9 mouse cellular contexts compared by ENCODE assay signal in the genomic region with DNA sequence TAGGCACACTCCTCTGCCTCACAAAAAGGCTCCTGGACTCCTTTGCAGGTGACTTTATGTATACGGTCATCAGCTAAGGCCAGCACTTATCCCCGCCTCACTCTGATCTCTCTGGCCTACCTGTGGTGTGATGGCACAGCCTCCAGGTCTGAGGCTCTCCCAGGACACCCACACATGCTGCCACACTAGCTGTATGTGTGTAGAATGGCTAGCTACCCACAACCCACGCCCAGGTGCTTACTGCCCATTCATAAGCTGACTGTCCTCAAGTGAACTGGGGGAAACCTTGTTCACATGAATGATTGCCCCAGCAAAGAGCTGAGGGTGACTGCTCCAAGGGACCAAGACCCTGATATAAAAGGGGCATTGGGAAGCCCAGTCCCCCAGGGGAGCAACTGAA. TPM values are rescaled to one million over a fixed set of nuclear protein-coding genes. Genes with fewer than 3 reads are reported as not detected.
A peak's percentile ranks its signal among the peaks of the same experiment; 100 is the strongest.
DNase-seq lines count a peak whose midpoint lies in the region; ATAC-seq lines count a peak whose summit lies in the region.
"Had no signal": no experiment of that assay in that cellular context is flagged by ENCODE, and none has a peak within 500 bp of the region (broad histone marks: within the 10 kb centered on the region; RNA-seq: fewer than 3 reads in every experiment).

No protein-coding gene starts in this region.

- H3K27ac ChIP-seq in forebrain, embryonic 13.5 days = no peak overlapping the region
- H3K27ac ChIP-seq in forebrain, embryonic 11.5 days (ENCODE audit: low read depth, low read length) = no peak overlapping the region
- no peak overlapping the region for H3K27ac ChIP-seq in hindbrain, embryonic 16.5 days (ENCODE audit: low read depth, low read length)
- H3K27ac ChIP-seq in hindbrain, embryonic 12.5 days = no peak overlapping the region
- peak overlapping the region; percentile 18; the same call in 1 of the 2 replicates for H3K27ac ChIP-seq in neural tube, embryonic 13.5 days (replicated peaks)
- H3K27ac ChIP-seq in stomach, embryonic 16.5 days (ENCODE audit: low read length) = peak overlapping the region; percentile 90; the same call in 1 of the 2 replicates
- H3K27ac ChIP-seq: forebrain, embryonic 12.5 days had no signal

- no peak for DNase-seq in forebrain, embryonic 11.5 days (ENCODE audit: low spot score)
- DNase-seq in neural tube, embryonic 10.5 days (ENCODE audit: extremely low spot score, low spot score) = no peak
- DNase-seq in thymus, postnatal 25 days = no peak

- H3K27me3 ChIP-seq in forebrain, embryonic 13.5 days = no peaks in the 10 kb centered on the region
- no peaks in the 10 kb centered on the region for H3K27me3 ChIP-seq in forebrain, embryonic 11.5 days (ENCODE audit: control insufficient read depth, insufficient read depth, low read length)
- no peaks in the 10 kb centered on the region for H3K27me3 ChIP-seq in hindbrain, embryonic 16.5 days (replicated peaks; ENCODE audit: control insufficient read depth, insufficient read depth, low read length)
- H3K27me3 ChIP-seq in hindbrain, embryonic 12.5 days = no peaks in the 10 kb centered on the region
- no peaks in the 10 kb centered on the region for H3K27me3 ChIP-seq in neural tube, embryonic 13.5 days
- no peaks in the 10 kb centered on the region for H3K27me3 ChIP-seq in stomach, embryonic 16.5 days (ENCODE audit: control insufficient read depth, insufficient read depth, low read length)
- H3K27me3 ChIP-seq: forebrain, embryonic 12.5 days had no signal

- 0 out of 2 replicates have a peak, but pooled peaks cover 3% of the 10 kb centered on the region for H3K36me3 ChIP-seq in forebrain, embryonic 13.5 days (ENCODE audit: poor library complexity, severe bottlenecking)
- no peaks in the 10 kb centered on the region for H3K36me3 ChIP-seq in forebrain, embryonic 11.5 days (ENCODE audit: control insufficient read depth, insufficient read depth, low read length)
- H3K36me3 ChIP-seq in hindbrain, embryonic 16.5 days (ENCODE audit: control insufficient read depth, insufficient read depth, low read length) = no peaks in the 10 kb centered on the region
- H3K36me3 ChIP-seq in hindbrain, embryonic 12.5 days = no peaks in the 10 kb centered on the region
- H3K36me3 ChIP-seq in neural tube, embryonic 13.5 days = peaks cover 4% of the 10 kb centered on the region; the same call in 1 of the 2 replicates
- H3K36me3 ChIP-seq in stomach, embryonic 16.5 days (ENCODE audit: control insufficient read depth, insufficient read depth, low read length) = no peaks in the 10 kb centered on the region
- H3K36me3 ChIP-seq: forebrain, embryonic 12.5 days had no signal

- H3K9me3 ChIP-seq in forebrain, embryonic 13.5 days (replicated peaks) = no peaks in the 10 kb centered on the region
- no peaks in the 10 kb centered on the region for H3K9me3 ChIP-seq in forebrain, embryonic 11.5 days (ENCODE audit: control insufficient read depth, low read length)
- no peaks in the 10 kb centered on the region for H3K9me3 ChIP-seq in hindbrain, embryonic 16.5 days (ENCODE audit: control insufficient read depth, low read length)
- no peaks in the 10 kb centered on the region for H3K9me3 ChIP-seq in hindbrain, embryonic 12.5 days (replicated peaks)
- H3K9me3 ChIP-seq in neural tube, embryonic 13.5 days = no peaks in the 10 kb centered on the region
- no peaks in the 10 kb centered on the region for H3K9me3 ChIP-seq in stomach, embryonic 16.5 days (replicated peaks; ENCODE audit: control insufficient read depth, low read length)
- H3K9me3 ChIP-seq: forebrain, embryonic 12.5 days had no signal

- peak overlapping the region; percentile 18; the same call in 1 of the 2 replicates for H3K9ac ChIP-seq in forebrain, embryonic 13.5 days
- H3K9ac ChIP-seq in forebrain, embryonic 11.5 days (ENCODE audit: low read length) = no peak overlapping the region
- peak overlapping the region; percentile 16; the same call in 1 of the 2 replicates for H3K9ac ChIP-seq in hindbrain, embryonic 16.5 days (ENCODE audit: low read depth, low read length)
- H3K9ac ChIP-seq in hindbrain, embryonic 12.5 days = no peak overlapping the region
- H3K9ac ChIP-seq in neural tube, embryonic 13.5 days = no peak overlapping the region
- peak overlapping the region; percentile 43; the same call in 1 of the 2 replicates for H3K9ac ChIP-seq in stomach, embryonic 16.5 days (ENCODE audit: low read length)

- peaks cover 19% of the 10 kb centered on the region for H3K4me1 ChIP-seq in forebrain, embryonic 13.5 days
- peaks cover 7% of the 10 kb centered on the region for H3K4me1 ChIP-seq in forebrain, embryonic 11.5 days (replicated peaks; ENCODE audit: control insufficient read depth, insufficient read depth, low read length)
- H3K4me1 ChIP-seq in hindbrain, embryonic 16.5 days (ENCODE audit: control insufficient read depth, insufficient read depth, low read depth, low read length) = peaks cover 7% of the 10 kb centered on the region
- peaks cover 16% of the 10 kb centered on the region for H3K4me1 ChIP-seq in hindbrain, embryonic 12.5 days
- H3K4me1 ChIP-seq in neural tube, embryonic 13.5 days (replicated peaks) = peaks cover 21% of the 10 kb centered on the region
- H3K4me1 ChIP-seq in stomach, embryonic 16.5 days (ENCODE audit: control insufficient read depth, insufficient read depth, low read length) = peaks cover 23% of the 10 kb centered on the region

- 88% methylated on average over 3 of the region's 3 CpGs for WGBS in forebrain, embryonic 13.5 days
- WGBS in forebrain, embryonic 11.5 days = 94% methylated on average over 3 of the region's 3 CpGs
- 88% methylated on average over 3 of the region's 3 CpGs for WGBS in hindbrain, embryonic 16.5 days
- WGBS in hindbrain, embryonic 12.5 days = 91% methylated on average over 3 of the region's 3 CpGs
- WGBS in neural tube, embryonic 13.5 days = 90% methylated on average over 3 of the region's 3 CpGs
- 87% methylated on average over 3 of the region's 3 CpGs for WGBS in stomach, embryonic 16.5 days

- ATAC-seq in forebrain, embryonic 13.5 days = no peak
- ATAC-seq in forebrain, embryonic 11.5 days (replicated peaks; ENCODE audit: low FRiP score) = no peak
- 0 out of 2 replicates have a peak, but pooled peaks have one; percentile 3 for ATAC-seq in hindbrain, embryonic 16.5 days
- no peak for ATAC-seq in hindbrain, embryonic 12.5 days (ENCODE audit: low FRiP score)
- no peak for ATAC-seq in neural tube, embryonic 13.5 days (ENCODE audit: low read depth)
- no peak for ATAC-seq in stomach, embryonic 16.5 days (ENCODE audit: insufficient read depth, low FRiP score)

- no peak overlapping the region for H3K4me2 ChIP-seq in forebrain, embryonic 13.5 days
- no peak overlapping the region for H3K4me2 ChIP-seq in forebrain, embryonic 11.5 days (ENCODE audit: low read depth, low read length, severe bottlenecking)
- no peak overlapping the region for H3K4me2 ChIP-seq in hindbrain, embryonic 16.5 days (ENCODE audit: low read length)
- no peak overlapping the region for H3K4me2 ChIP-seq in hindbrain, embryonic 12.5 days (replicated peaks)
- no peak overlapping the region for H3K4me2 ChIP-seq in neural tube, embryonic 13.5 days
- no peak overlapping the region for H3K4me2 ChIP-seq in stomach, embryonic 16.5 days (ENCODE audit: low read depth, low read length)
- H3K4me2 ChIP-seq: forebrain, embryonic 12.5 days had no signal

- H3K4me3 ChIP-seq in forebrain, embryonic 13.5 days = no peak overlapping the region
- H3K4me3 ChIP-seq in forebrain, embryonic 11.5 days (ENCODE audit: low read depth, low read length) = no peak overlapping the region
- no peak overlapping the region for H3K4me3 ChIP-seq in hindbrain, embryonic 16.5 days (ENCODE audit: low read length)
- H3K4me3 ChIP-seq in hindbrain, embryonic 12.5 days = no peak overlapping the region
- no peak overlapping the region for H3K4me3 ChIP-seq in neural tube, embryonic 13.5 days
- no peak overlapping the region for H3K4me3 ChIP-seq in stomach, embryonic 16.5 days (replicated peaks; ENCODE audit: low read length)
- H3K4me3 ChIP-seq: forebrain, embryonic 12.5 days had no signal

RNA-seq across cellular contexts. Expression of a gene that starts 7.4 kb away (rescaled TPM):
- polyA plus RNA-seq in forebrain, embryonic 13.5 days (2015; fragmentation: Nextera tagmentation; extraction: Ambion mirVana) = 26.1 TPM in 2 replicates
- polyA plus RNA-seq in forebrain, embryonic 11.5 days (2014; fragmentation: Nextera tagmentation; extraction: Ambion mirVana) = 26.5 and 29.5 TPM in 2 replicates
- 19.4 and 20.5 TPM in 2 replicates for polyA plus RNA-seq in hindbrain, embryonic 16.5 days (2015; fragmentation: Nextera tagmentation; extraction: Ambion mirVana)
- polyA plus RNA-seq in hindbrain, embryonic 12.5 days (2016; fragmentation: Nextera tagmentation; extraction: Ambion mirVana) = 20.0 and 24.6 TPM in 2 replicates
- polyA plus RNA-seq in neural tube, embryonic 13.5 days (2015; fragmentation: Nextera tagmentation; extraction: Ambion mirVana) = 22.8 and 23.6 TPM in 2 replicates
- polyA plus RNA-seq in stomach, embryonic 16.5 days (2015; fragmentation: Nextera tagmentation; extraction: Ambion mirVana) = 26.4 and 28.7 TPM in 2 replicates

RNA-seq across cellular contexts. Expression of a gene that starts 35.4 kb away (rescaled TPM):
- polyA plus RNA-seq in forebrain, embryonic 13.5 days (2015; fragmentation: Nextera tagmentation; extraction: Ambion mirVana) = 52.2 and 62.1 TPM in 2 replicates
- polyA plus RNA-seq in forebrain, embryonic 11.5 days (2014; fragmentation: Nextera tagmentation; extraction: Ambion mirVana) = 15.5 and 17.4 TPM in 2 replicates
- 165 and 168 TPM in 2 replicates for polyA plus RNA-seq in hindbrain, embryonic 16.5 days (2015; fragmentation: Nextera tagmentation; extraction: Ambion mirVana)
- polyA plus RNA-seq in hindbrain, embryonic 12.5 days (2016; fragmentation: Nextera tagmentation; extraction: Ambion mirVana) = 47.5 and 49.9 TPM in 2 replicates
- polyA plus RNA-seq in neural tube, embryonic 13.5 days (2015; fragmentation: Nextera tagmentation; extraction: Ambion mirVana) = 65.1 and 67.8 TPM in 2 replicates
- polyA plus RNA-seq in stomach, embryonic 16.5 days (2015; fragmentation: Nextera tagmentation; extraction: Ambion mirVana) = 28.5 and 31.0 TPM in 2 replicates

Comparison
In these comparisons a context has a peak if more than half of its experiments do, and no peak if none do; other contexts are left out.
1. H3K9ac ChIP-seq: peak in forebrain, embryonic 13.5 days (single experiment), hindbrain, embryonic 16.5 days (single experiment) and stomach, embryonic 16.5 days (single experiment); none in forebrain, embryonic 11.5 days (single experiment), hindbrain, embryonic 12.5 days (single experiment) and neural tube, embryonic 13.5 days (single experiment).
2. H3K27ac ChIP-seq: peak in neural tube, embryonic 13.5 days (single experiment) and stomach, embryonic 16.5 days (single experiment); none in forebrain, embryonic 13.5 days (single experiment), forebrain, embryonic 11.5 days (single experiment), hindbrain, embryonic 16.5 days (single experiment) and hindbrain, embryonic 12.5 days (single experiment).